Mouse (Mus musculus): Measurements from ENCODE around the gene Grin2d. TPM values are rescaled to one million over a fixed set of nuclear protein-coding genes. Genes with fewer than 3 reads are reported as not detected.

The Grin2d gene
- polyA plus RNA-seq, 1 experiment from 2014 or later: 0.07 TPM

- peaks cover 20% of the 10 kb centered on the region for H3K36me3 ChIP-seq
- H3K9ac ChIP-seq: no peak overlapping the region
- ATAC-seq (ENCODE audit: low read depth): no peak
- H3K27ac ChIP-seq: no peak overlapping the region
- H3K4me3 ChIP-seq (replicated peaks): no peak overlapping the region
- no peak for DNase-seq
- H3K9me3 ChIP-seq (replicated peaks): no peaks in the 10 kb centered on the region
- H3K27me3 ChIP-seq: 0 out of 2 replicates have a peak, but pooled peaks cover 14% of the 10 kb centered on the region
- peaks cover 35% of the 10 kb centered on the region for H3K4me1 ChIP-seq (replicated peaks)
- H3K4me2 ChIP-seq: no peak overlapping the region
- 42% methylated on average over 2 of the region's 2 CpGs for WGBS (ENCODE audit: insufficient replicate concordance)
Measured at GRCm38 (mm10) chr7:45815984-45816351, 62.2 kb downstream of the Grin2d start.

- Histone ChIP-seq H3K4me3 (replicated peaks) (peak overlapping the region; percentile 43; the same call in 1 of the 2 replicates), H3K27me3 (0 out of 2 replicates have a peak, but pooled peaks cover 14% of the 10 kb centered on the region), H3K36me3 (peaks cover 25% of the 10 kb centered on the region), H3K9ac (no peak overlapping the region), H3K4me1 (replicated peaks) (peaks cover 35% of the 10 kb centered on the region), H3K9me3 (replicated peaks) (no peaks in the 10 kb centered on the region), H3K27ac (no peak overlapping the region), H3K4me2 (peak overlapping the region; percentile 63)
- ATAC-seq (ENCODE audit: low read depth) (no peak), DNase-seq (no peak)
- WGBS (ENCODE audit: insufficient replicate concordance): 72% methylated on average over 10 of the region's 10 CpGs
Measured at GRCm38 (mm10) chr7:45815323-45815983, 62.7 kb downstream of the Grin2d start.

- peak overlapping the region; percentile 43 for H3K4me3 ChIP-seq (replicated peaks)
- H3K4me1 ChIP-seq (replicated peaks): peaks cover 35% of the 10 kb centered on the region
- DNase-seq (no peak), ATAC-seq (ENCODE audit: low read depth) (no peak)
- H3K9me3 ChIP-seq (replicated peaks): no peaks in the 10 kb centered on the region
- peaks cover 31% of the 10 kb centered on the region for H3K36me3 ChIP-seq
- H3K4me2 ChIP-seq: peak overlapping the region; percentile 63
- H3K27me3 ChIP-seq: 0 out of 2 replicates have a peak, but pooled peaks cover 11% of the 10 kb centered on the region
- H3K9ac ChIP-seq: no peak overlapping the region
- WGBS (ENCODE audit: insufficient replicate concordance): 6% methylated on average over 5 of the region's 5 CpGs
- H3K27ac ChIP-seq: no peak overlapping the region
Measured at GRCm38 (mm10) chr7:45814841-45815240, 63.3 kb downstream of the Grin2d start.

GRCm38 (mm10) chr7:45813787-45814779 is 64.1 kb downstream of the Grin2d start, which contains the start of gene Cyth2:
Gene Cyth2 (minus strand): TSS chr7:45814581.
- peak; percentile 99 for DNase-seq
- Histone ChIP-seq H3K4me3 (replicated peaks) (peak within 1 kb of the TSS; percentile 99), H3K9ac (peak within 1 kb of the TSS; percentile 97), H3K4me1 (replicated peaks) (peaks cover 35% of the 10 kb centered on the region), H3K9me3 (replicated peaks) (no peaks in the 10 kb centered on the region), H3K4me2 (peak within 1 kb of the TSS; percentile 96), H3K36me3 (peaks cover 39% of the 10 kb centered on the region), H3K27me3 (0 out of 2 replicates have a peak, but pooled peaks cover 9% of the 10 kb centered on the region), H3K27ac (peak within 1 kb of the TSS; percentile 96)
- ATAC-seq (ENCODE audit: low read depth): peak; percentile 98
- under 1% methylated on average over 88 of the region's 92 CpGs for WGBS (ENCODE audit: insufficient replicate concordance)

GRCm38 (mm10) chr7:45812921-45813320 is 65.3 kb downstream of the Grin2d start:
- H3K9ac ChIP-seq: peak overlapping the region; percentile 97
- peaks cover 50% of the 10 kb centered on the region for H3K36me3 ChIP-seq
- H3K4me1 ChIP-seq (replicated peaks): peaks cover 35% of the 10 kb centered on the region
- H3K4me3 ChIP-seq (replicated peaks): peak overlapping the region; percentile 99
- ATAC-seq (ENCODE audit: low read depth): no peak
- H3K27me3 ChIP-seq: no peaks in the 10 kb centered on the region
- no peak overlapping the region for H3K27ac ChIP-seq
- H3K4me2 ChIP-seq: peak overlapping the region; percentile 96
- WGBS (ENCODE audit: insufficient replicate concordance): 92% methylated on average over 8 of the region's 8 CpGs
- no peaks in the 10 kb centered on the region for H3K9me3 ChIP-seq (replicated peaks)
- no peak for DNase-seq

- H3K36me3 ChIP-seq: peaks cover 66% of the 10 kb centered on the region
- H3K4me1 ChIP-seq (replicated peaks): peaks cover 24% of the 10 kb centered on the region
- H3K9me3 ChIP-seq (replicated peaks): no peaks in the 10 kb centered on the region
- 84% methylated on average over 14 of the region's 14 CpGs for WGBS (ENCODE audit: insufficient replicate concordance)
- ATAC-seq (ENCODE audit: low read depth) (no peak), DNase-seq (no peak)
- no peak overlapping the region for H3K9ac ChIP-seq
- H3K27me3 ChIP-seq: no peaks in the 10 kb centered on the region
- no peak overlapping the region for H3K4me3 ChIP-seq (replicated peaks)
- no peak overlapping the region for H3K4me2 ChIP-seq
- no peak overlapping the region for H3K27ac ChIP-seq
Measured at GRCm38 (mm10) chr7:45809276-45810075, 68.7 kb downstream of the Grin2d start.

GRCm38 (mm10) chr7:45808471-45808870 is 69.7 kb downstream of the Grin2d start:
- no peak overlapping the region for H3K27ac ChIP-seq
- WGBS (ENCODE audit: insufficient replicate concordance): 71% methylated on average over 11 of the region's 11 CpGs
- H3K27me3 ChIP-seq: no peaks in the 10 kb centered on the region
- H3K9me3 ChIP-seq (replicated peaks): no peaks in the 10 kb centered on the region
- no peak overlapping the region for H3K4me3 ChIP-seq (replicated peaks)
- no peak for DNase-seq
- no peak overlapping the region for H3K4me2 ChIP-seq
- H3K9ac ChIP-seq: no peak overlapping the region
- ATAC-seq (ENCODE audit: low read depth): no peak
- H3K36me3 ChIP-seq: peaks cover 66% of the 10 kb centered on the region
- peaks cover 22% of the 10 kb centered on the region for H3K4me1 ChIP-seq (replicated peaks)

- DNase-seq (no peak), ATAC-seq (ENCODE audit: low read depth) (no peak)
- no peak overlapping the region for H3K4me2 ChIP-seq
- H3K4me3 ChIP-seq (replicated peaks): no peak overlapping the region
- H3K27ac ChIP-seq: no peak overlapping the region
- H3K9ac ChIP-seq: no peak overlapping the region
- H3K27me3 ChIP-seq: no peaks in the 10 kb centered on the region; the same call in 1 of the 2 replicates
- H3K4me1 ChIP-seq (replicated peaks): peaks cover 4% of the 10 kb centered on the region
- no peaks in the 10 kb centered on the region for H3K9me3 ChIP-seq (replicated peaks)
- H3K36me3 ChIP-seq: peaks cover 45% of the 10 kb centered on the region
- 55% methylated on average over 5 of the region's 5 CpGs for WGBS (ENCODE audit: insufficient replicate concordance)
Measured at GRCm38 (mm10) chr7:45805941-45806340, 72.2 kb downstream of the Grin2d start.

- 67% methylated on average over 6 of the region's 6 CpGs for WGBS (ENCODE audit: insufficient replicate concordance)
- DNase-seq: no peak
- H3K27ac ChIP-seq: no peak overlapping the region
- no peak overlapping the region for H3K9ac ChIP-seq
- H3K4me1 ChIP-seq (replicated peaks): peaks cover 30% of the 10 kb centered on the region
- H3K27me3 ChIP-seq: peaks cover 29% of the 10 kb centered on the region
- H3K4me2 ChIP-seq: no peak overlapping the region
- H3K9me3 ChIP-seq (replicated peaks): no peaks in the 10 kb centered on the region
- no peak overlapping the region for H3K4me3 ChIP-seq (replicated peaks)
- no peak for ATAC-seq (ENCODE audit: low read depth)
- peaks cover 12% of the 10 kb centered on the region for H3K36me3 ChIP-seq
Measured at GRCm38 (mm10) chr7:45802551-45802950, 75.6 kb downstream of the Grin2d start.

- Histone ChIP-seq H3K27ac (no peak overlapping the region), H3K4me3 (replicated peaks) (peak overlapping the region; percentile 48), H3K4me2 (peak overlapping the region; percentile 71), H3K36me3 (no peaks in the 10 kb centered on the region), H3K27me3 (peaks cover 41% of the 10 kb centered on the region), H3K4me1 (replicated peaks) (peaks cover 42% of the 10 kb centered on the region), H3K9ac (0 out of 2 replicates have a peak overlapping the region, but pooled peaks have one; percentile 26), H3K9me3 (replicated peaks) (no peaks in the 10 kb centered on the region)
- ATAC-seq (ENCODE audit: low read depth) (0 out of 2 replicates have a peak, but pooled peaks have one; percentile 33), DNase-seq (peak; percentile 83)
- 2% methylated on average over 12 of the region's 12 CpGs for WGBS (ENCODE audit: insufficient replicate concordance)
Measured at GRCm38 (mm10) chr7:45801348-45801747, 76.8 kb downstream of the Grin2d start.

Data from liver, embryonic 13.5 days (tissue).